Mouse (Mus musculus) lung, postnatal 0 days (tissue): ENCODE measurements around the gene Ddx55. TPM values are rescaled to one million over a fixed set of nuclear protein-coding genes. Genes with fewer than 3 reads are reported as not detected.

ENCODE experiments used
- ATAC-seq: fragments of 200-750 bp; cut with Nextera tagmentation; 2 replicates; pipeline ENCODE4 v1.8.0; 2017; ENCODE audit warnings: moderate library complexity
- DNase-seq: peaks from one replicate; pipeline ENCODE4 v3.0.0-alpha.2; 2016; ENCODE audit warnings: low spot score
- H3K27ac ChIP-seq: fragments of 300-500 bp; sonication (generic); 2 replicates; pipeline ENCODE4 v1.5.1; 2014; ENCODE audit warnings: antibody characterized with exemption, mild to moderate bottlenecking, low read length, mixed read lengths
- H3K27me3 ChIP-seq: fragments of 300-500 bp; sonication (generic); replicated peaks from 2 replicates; pipeline ENCODE4 v1.6.1; 2014; ENCODE audit warnings: low read length, mixed read lengths; ENCODE audit not compliant: insufficient read depth
- H3K36me3 ChIP-seq: fragments of 300-500 bp; sonication (generic); 2 replicates; pipeline ENCODE4 v1.6.1; 2014; ENCODE audit warnings: low read length, mixed read lengths; ENCODE audit not compliant: insufficient read depth
- H3K4me1 ChIP-seq: fragments of 300-500 bp; sonication (generic); 2 replicates; pipeline ENCODE4 v1.6.1; 2014; ENCODE audit warnings: antibody characterized with exemption, low read depth, low read length, mixed read lengths; ENCODE audit not compliant: insufficient read depth
- H3K4me2 ChIP-seq: fragments of 300-500 bp; sonication (generic); replicated peaks from 2 replicates; pipeline ENCODE4 v1.6.1; 2014; ENCODE audit warnings: low read depth, mild to moderate bottlenecking, low read length, moderate library complexity, mixed read lengths
- H3K4me3 ChIP-seq: fragments of 300-500 bp; sonication (generic); 2 replicates; pipeline ENCODE4 v1.5.1; 2014; ENCODE audit warnings: low read depth, low read length
- H3K9ac ChIP-seq: fragments of 300-500 bp; sonication (generic); replicated peaks from 2 replicates; pipeline ENCODE4 v1.6.1; 2014; ENCODE audit warnings: low read depth, mild to moderate bottlenecking
- H3K9me3 ChIP-seq: fragments of 300-500 bp; sonication (generic); 2 replicates; pipeline ENCODE4 v1.6.1; 2016; ENCODE audit warnings: low read length, mixed read lengths
- CTCF ChIP-seq: IDR thresholded peaks from 2 replicates; pipeline ENCODE4 v1.5.1; 2016; ENCODE audit warnings: antibody characterized with exemption, mild to moderate bottlenecking
- EP300 ChIP-seq: IDR thresholded peaks from 2 replicates; pipeline ENCODE4 v1.6.1; 2016; ENCODE audit warnings: antibody characterized with exemption, mild to moderate bottlenecking, control low read depth
- WGBS: fragments of 180-500 bp; shearing (Covaris S2); extraction: QIAGEN DNeasy Blood & Tissue Kit; methylation state at CpG from one replicate; pipeline ENCODE4 v1.1.7; 2014; 5-methylcytosine and 5-hydroxymethylcytosine counted together
- polyA plus RNA-seq: library from polyadenylated mRNA; unstranded; fragments of >200 nt; fragmentation: Nextera tagmentation; extraction: Ambion mirVana; gene quantifications from 2 replicates; pipeline ENCODE4 v1.2.1, GENCODE M21; 2015

The Ddx55 gene
- polyA plus RNA-seq, 1 experiment from 2014 or later = 6.3 TPM

DNA sequence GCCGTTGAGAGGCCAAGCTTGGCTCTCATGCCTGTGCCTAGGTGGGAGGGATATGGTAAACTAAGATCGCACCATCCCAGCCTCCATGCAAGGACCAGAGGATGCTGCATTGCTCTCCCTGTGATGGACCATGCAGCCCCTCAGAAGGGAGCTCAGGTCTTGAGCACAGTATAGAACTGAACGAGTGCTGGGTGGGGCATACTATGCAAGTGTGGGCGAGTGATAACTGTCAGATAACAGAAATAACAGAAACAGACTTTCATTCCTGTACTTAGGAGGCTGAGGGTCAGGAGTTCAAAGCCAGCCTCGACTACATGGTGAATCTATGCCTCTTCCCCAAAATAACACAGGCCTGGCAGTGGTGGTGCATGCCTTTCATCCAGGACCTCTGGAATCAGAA, 17.6 kb upstream of the Ddx55 start:
- Histone ChIP-seq H3K36me3 (no peaks in the 10 kb centered on the region), H3K27me3 (no peaks in the 10 kb centered on the region), H3K4me1 (peaks cover 8% of the 10 kb centered on the region), H3K9me3 (no peaks in the 10 kb centered on the region), H3K27ac (no peak overlapping the region), H3K4me3 (no peak overlapping the region), H3K4me2 (no peak overlapping the region), H3K9ac (no peak overlapping the region)
- DNase-seq (no peak), ATAC-seq (no peak)
- 56% methylated on average over 5 of the region's 5 CpGs for WGBS
- no peak for TF ChIP-seq EP300
- TF ChIP-seq CTCF = no peak

DNA sequence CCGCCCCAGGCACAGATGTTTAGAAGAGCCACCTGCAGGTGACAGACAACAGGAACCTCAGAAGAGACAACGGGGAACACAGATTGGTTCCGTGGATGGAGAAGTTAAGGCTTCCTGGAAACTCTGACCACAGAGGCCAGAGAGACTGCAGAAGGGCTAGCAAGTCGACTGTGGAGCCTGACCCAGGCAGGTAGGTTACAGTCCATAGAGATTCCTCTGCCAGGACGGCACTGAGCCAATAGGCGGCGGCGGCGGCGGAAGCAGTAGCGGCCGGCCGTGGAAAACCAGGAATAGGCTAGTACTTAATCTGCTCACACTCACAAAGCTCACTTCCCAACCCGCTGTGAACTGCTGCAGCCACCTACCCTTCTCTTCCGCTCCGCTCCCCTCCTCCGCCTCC, 15.9 kb upstream of the Ddx55 start:
- H3K27me3 ChIP-seq = no peaks in the 10 kb centered on the region
- TF ChIP-seq EP300 (no peak), CTCF (peak; percentile 37)
- no peaks in the 10 kb centered on the region for H3K9me3 ChIP-seq
- peak; percentile 68 for DNase-seq
- ATAC-seq = no peak
- WGBS = 1% methylated on average over 14 of the region's 17 CpGs
- H3K27ac ChIP-seq = peak overlapping the region; percentile 28; the same call in 1 of the 2 replicates
- 0 out of 2 replicates have a peak overlapping the region, but pooled peaks have one; percentile 2 for H3K9ac ChIP-seq
- H3K4me1 ChIP-seq = peaks cover 8% of the 10 kb centered on the region
- peak overlapping the region; percentile 46 for H3K4me2 ChIP-seq
- no peaks in the 10 kb centered on the region for H3K36me3 ChIP-seq
- H3K4me3 ChIP-seq = no peak overlapping the region

DNA sequence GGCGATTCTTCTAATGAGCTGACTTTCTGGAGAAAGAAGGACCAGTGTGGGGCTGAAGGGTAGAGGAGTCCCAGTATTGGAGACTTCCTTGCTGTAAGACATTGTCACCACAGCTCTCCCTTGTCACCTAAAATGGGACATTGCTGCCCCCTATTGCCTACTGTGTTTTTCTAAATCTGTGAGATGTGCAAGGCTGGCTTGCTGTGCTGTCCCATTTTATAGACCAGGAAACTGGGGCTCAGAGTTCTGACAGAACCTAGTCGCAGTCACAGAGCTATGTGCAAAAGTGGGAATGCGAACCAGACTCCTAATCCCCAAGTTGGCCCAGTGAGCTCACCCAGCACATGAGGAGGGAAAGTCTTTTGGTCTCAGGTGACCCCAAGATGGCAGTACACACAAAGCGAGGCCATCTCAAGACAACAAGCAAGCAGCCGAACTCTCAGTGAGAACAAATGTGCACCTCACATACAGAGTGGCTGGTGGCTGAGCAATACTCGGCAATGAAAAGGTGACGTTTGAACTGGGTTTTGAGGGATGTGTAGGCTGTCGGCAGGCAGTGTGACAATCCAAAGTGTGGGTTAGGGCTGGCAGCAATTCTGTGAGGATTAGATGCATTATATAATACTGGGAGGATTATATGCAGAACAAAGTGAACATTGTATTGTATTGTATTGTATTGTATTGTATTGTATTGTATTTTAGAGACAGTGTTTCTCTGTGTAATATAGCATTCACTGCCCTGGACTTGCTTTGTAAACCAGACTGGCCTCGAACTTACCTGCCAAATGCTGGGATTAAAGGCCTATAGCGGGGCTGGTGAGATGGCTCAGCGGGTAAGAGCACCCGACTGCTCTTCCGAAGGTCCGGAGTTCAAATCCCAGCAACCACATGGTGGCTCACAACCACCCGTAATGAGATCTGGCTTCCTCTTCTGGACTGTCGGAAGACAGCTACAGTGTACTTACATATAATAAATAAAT, 13.6 kb upstream of the Ddx55 start:
- H3K27me3 ChIP-seq = no peaks in the 10 kb centered on the region
- no peak overlapping the region for H3K4me3 ChIP-seq
- ATAC-seq (no peak), DNase-seq (peak; percentile 74)
- no peak overlapping the region for H3K4me2 ChIP-seq
- no peaks in the 10 kb centered on the region for H3K9me3 ChIP-seq
- WGBS = 77% methylated on average over 15 of the region's 16 CpGs
- no peaks in the 10 kb centered on the region; the same call in 1 of the 2 replicates for H3K36me3 ChIP-seq
- no peak overlapping the region for H3K9ac ChIP-seq
- TF ChIP-seq EP300 (no peak), CTCF (peak; percentile 77)
- peaks cover 7% of the 10 kb centered on the region for H3K4me1 ChIP-seq
- H3K27ac ChIP-seq = no peak overlapping the region

DNA sequence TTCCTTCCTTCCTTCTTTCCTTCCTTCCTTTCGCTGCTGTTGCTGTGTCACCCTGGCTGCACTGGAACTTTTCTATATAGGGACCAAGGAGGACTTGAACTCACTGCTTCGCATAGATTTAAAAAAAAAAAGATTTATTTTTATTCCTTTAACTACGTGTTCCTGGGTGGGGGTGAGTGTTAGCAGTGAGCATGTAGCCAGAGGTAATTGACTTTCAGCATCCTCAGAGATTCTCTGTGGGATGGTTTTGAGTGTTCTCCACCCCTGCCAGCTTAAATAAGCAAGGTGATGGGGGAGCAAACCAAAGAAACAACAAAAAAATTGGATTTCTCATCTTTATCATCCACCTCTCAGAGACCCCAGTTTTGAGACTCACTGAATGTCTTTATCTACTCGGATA, 12.8 kb upstream of the Ddx55 start:
- Histone ChIP-seq H3K36me3 (peaks cover 2% of the 10 kb centered on the region; the same call in 1 of the 2 replicates), H3K27ac (no peak overlapping the region), H3K4me1 (peaks cover 7% of the 10 kb centered on the region), H3K4me3 (0 out of 2 replicates have a peak overlapping the region, but pooled peaks have one; percentile 72), H3K9me3 (no peaks in the 10 kb centered on the region), H3K9ac (no peak overlapping the region), H3K27me3 (no peaks in the 10 kb centered on the region), H3K4me2 (peak overlapping the region; percentile 45)
- DNase-seq (no peak), ATAC-seq (no peak)
- TF ChIP-seq CTCF (no peak), EP300 (no peak)
- 73% methylated on average over 4 of the region's 4 CpGs for WGBS

DNA sequence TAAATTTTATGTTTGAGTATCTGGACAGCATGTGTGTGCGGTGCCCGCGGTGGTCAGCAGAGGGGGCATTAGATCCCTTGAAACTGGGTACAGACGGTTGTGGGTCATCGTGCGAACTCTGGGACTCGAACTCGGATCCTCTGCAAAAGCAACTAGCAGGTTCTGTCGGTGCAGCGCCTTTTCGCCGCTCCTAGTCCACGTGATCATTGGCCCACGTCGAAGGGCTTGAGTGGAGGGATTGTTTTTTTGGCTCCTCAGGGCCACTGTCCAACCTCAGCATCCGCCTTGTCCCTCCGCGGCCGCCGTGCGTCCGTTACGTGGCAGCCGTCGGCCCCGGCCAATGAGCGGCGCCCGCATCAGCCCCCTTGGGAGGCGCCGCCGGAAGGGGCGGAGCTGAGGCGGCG, 12.3 kb upstream of the Ddx55 start, which contains the start of gene Tmed2:
Tmed2 (plus strand) TSS at position 313 of the 404 bp plus-strand sequence.
- under 1% methylated on average over 32 of the region's 35 CpGs for WGBS
- peaks cover 7% of the 10 kb centered on the region for H3K4me1 ChIP-seq
- H3K36me3 ChIP-seq = peaks cover 6% of the 10 kb centered on the region; the same call in 1 of the 2 replicates
- H3K4me2 ChIP-seq = peak within 1 kb of the TSS; percentile 65
- TF ChIP-seq CTCF (peak; percentile 62), EP300 (0 out of 2 replicates have a peak, but pooled peaks have one; percentile 11)
- H3K27ac ChIP-seq = peak within 1 kb of the TSS; percentile 96
- peak within 1 kb of the TSS; percentile 72 for H3K4me3 ChIP-seq
- DNase-seq (peak; percentile 99), ATAC-seq (peak; percentile 96)
- no peaks in the 10 kb centered on the region for H3K9me3 ChIP-seq
- no peaks in the 10 kb centered on the region for H3K27me3 ChIP-seq
- H3K9ac ChIP-seq = peak within 1 kb of the TSS; percentile 84

DNA sequence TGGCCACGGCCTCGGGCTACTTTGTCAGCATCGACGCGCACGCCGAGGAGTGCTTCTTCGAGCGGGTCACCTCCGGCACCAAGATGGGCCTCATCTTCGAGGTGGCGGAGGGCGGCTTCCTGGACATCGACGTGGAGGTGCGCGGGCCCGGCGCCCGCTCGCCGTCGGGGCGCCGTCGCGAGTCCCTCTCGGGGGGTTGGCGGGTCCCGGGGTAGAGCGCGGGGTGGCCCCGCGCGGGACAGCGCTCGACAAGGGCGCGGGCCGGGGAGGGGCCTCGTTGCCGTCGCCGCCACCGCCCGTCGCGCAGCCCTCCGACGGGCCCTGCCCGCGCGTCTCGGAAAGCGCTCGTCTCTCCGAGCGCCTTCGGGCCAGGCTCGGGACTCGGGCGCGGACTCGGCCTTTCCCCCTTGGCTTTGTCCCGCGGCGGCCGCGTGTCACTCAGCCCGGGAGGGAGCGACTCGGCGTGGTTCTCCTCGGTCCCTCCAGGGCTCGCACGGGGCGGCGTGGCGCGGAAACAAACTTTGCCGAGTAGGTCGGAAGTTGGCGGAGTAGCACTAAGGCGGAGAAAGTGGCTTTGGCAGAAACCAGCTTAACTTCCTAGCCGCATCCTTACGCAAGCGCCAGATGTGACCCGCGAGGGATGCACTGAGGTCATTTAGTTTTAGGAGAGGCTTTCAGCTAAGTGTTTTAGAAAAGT, 11.6 kb upstream of the Ddx55 start:
- Histone ChIP-seq H3K9ac (peak overlapping the region; percentile 84), H3K36me3 (peaks cover 10% of the 10 kb centered on the region; the same call in 1 of the 2 replicates), H3K9me3 (no peaks in the 10 kb centered on the region), H3K4me1 (peaks cover 7% of the 10 kb centered on the region), H3K4me2 (peak overlapping the region; percentile 65), H3K4me3 (peak overlapping the region; percentile 72), H3K27me3 (no peaks in the 10 kb centered on the region), H3K27ac (peak overlapping the region; percentile 96)
- peak; percentile 80 for ATAC-seq
- DNase-seq = peak; percentile 78
- WGBS = 1% methylated on average over 38 of the region's 89 CpGs
- TF ChIP-seq CTCF (no peak; the same call in 1 of the 2 replicates), EP300 (no peak)
